In genomic region chr12:43573186-43573585, GRCm38 (mm10) we compare ENCODE assay signal across 14 mouse cellular contexts.
"Had no signal": no experiment of that assay in that cellular context is flagged by ENCODE, and none has a peak within 500 bp of the region (broad histone marks: within the 10 kb centered on the region; RNA-seq: fewer than 3 reads in every experiment).

No protein-coding gene starts in this region.

- H3K4me3 ChIP-seq: layer of hippocampus, adult 2 months; liver, embryonic 13.5 days had no signal

- H3K27ac ChIP-seq: kidney, postnatal 0 days; layer of hippocampus, adult 2 months; liver, embryonic 13.5 days had no signal

- ATAC-seq: intestine, postnatal 0 days had no signal

- DNase-seq: kidney, adult 2 months; kidney, postnatal 25 days; layer of hippocampus, adult 9-11 months; liver, embryonic 13.5 days; lung, adult 2 months; lung, postnatal 14 days; lung, postnatal 4 days; midbrain, embryonic 14.5 days; thymus, adult 2 months; thymus, postnatal 14 days; thymus, postnatal 4 days had no signal
